Mouse (Mus musculus) erythroblast, embryonic 14.5 days (primary cell): ENCODE results near the gene Cyb5r4. TPM values are rescaled to one million over a fixed set of nuclear protein-coding genes. Genes with fewer than 3 reads are reported as not detected.

ENCODE experiments used
- H3K27me3 ChIP-seq: 2 replicates; pipeline ENCODE4 v1.6.1; 2012; ENCODE audit warnings: inconsistent platforms; ENCODE audit not compliant: control insufficient read depth
- H3K36me3 ChIP-seq: 2 replicates; pipeline ENCODE4 v1.6.1; 2012; ENCODE audit warnings: mild to moderate bottlenecking, inconsistent platforms; ENCODE audit not compliant: control insufficient read depth
- H3K4me1 ChIP-seq: 2 replicates; pipeline ENCODE4 v1.6.1; 2012; ENCODE audit warnings: inconsistent platforms; ENCODE audit not compliant: control insufficient read depth
- H3K4me3 ChIP-seq: replicated peaks from 2 replicates; pipeline ENCODE3; 2012; ENCODE audit warnings: moderate library complexity, mild to moderate bottlenecking, inconsistent platforms
- H3K9me3 ChIP-seq: 2 replicates; pipeline ENCODE4 v1.6.1; 2012; ENCODE audit warnings: low read length, inconsistent platforms, mixed read lengths; ENCODE audit not compliant: control insufficient read depth
- GATA1 ChIP-seq: IDR thresholded peaks from 2 replicates; pipeline ENCODE4 v1.6.1; 2012; ENCODE audit warnings: low read length, inconsistent platforms, mixed read lengths
- TAL1 ChIP-seq: IDR thresholded peaks from 3 replicates; pipeline ENCODE4 v1.6.1; 2012; ENCODE audit warnings: low read length, inconsistent platforms, mixed read lengths
- polyA plus RNA-seq: library from polyadenylated mRNA; stranded (reverse); fragments of >175 nt; gene quantifications from 2 replicates; pipeline ENCODE4 v1.2.3, GENCODE M21; 2012

Gene Cyb5r4
- polyA plus RNA-seq, 1 experiment = 0.74 TPM

- Histone ChIP-seq H3K27me3 (peaks cover 10% of the 10 kb centered on the region), H3K4me1 (no peaks in the 10 kb centered on the region), H3K36me3 (no peaks in the 10 kb centered on the region), H3K9me3 (no peaks in the 10 kb centered on the region), H3K4me3 (no peak overlapping the region)
- no peak for TF ChIP-seq GATA1
- no peak for TF ChIP-seq TAL1
These were observed 12.9 kb upstream of the Cyb5r4 start for GRCm38 (mm10) chr9:87008919-87009318.

- Histone ChIP-seq H3K27me3 (peaks cover 53% of the 10 kb centered on the region), H3K9me3 (peaks cover 6% of the 10 kb centered on the region; the same call in 1 of the 2 replicates), H3K4me3 (no peak within 1 kb of the TSS), H3K4me1 (no peaks in the 10 kb centered on the region), H3K36me3 (no peaks in the 10 kb centered on the region)
- no peak for TF ChIP-seq TAL1
- no peak for TF ChIP-seq GATA1
These were observed 6.4 kb upstream of the Cyb5r4 start, which contains the start of gene Ripply2 for GRCm38 (mm10) chr9:87015288-87015937. TSS of gene Ripply2 (plus strand) at chr9:87015537.

- H3K27me3 ChIP-seq = peaks cover 53% of the 10 kb centered on the region
- H3K36me3 ChIP-seq = no peaks in the 10 kb centered on the region
- H3K4me1 ChIP-seq = peaks cover 4% of the 10 kb centered on the region
- H3K4me3 ChIP-seq = no peak overlapping the region
- peaks cover 6% of the 10 kb centered on the region; the same call in 1 of the 2 replicates for H3K9me3 ChIP-seq
- TF ChIP-seq GATA1 (no peak), TAL1 (no peak)
These were observed 5.9 kb upstream of the Cyb5r4 start for GRCm38 (mm10) chr9:87015938-87016294.

GRCm38 (mm10) chr9:87025764-87026163 is 4.0 kb downstream of the Cyb5r4 start:
- Histone ChIP-seq H3K4me3 (no peak overlapping the region), H3K36me3 (peaks cover 4% of the 10 kb centered on the region)

GRCm38 (mm10) chr9:87027423-87028084 is 5.7 kb downstream of the Cyb5r4 start:
- Histone ChIP-seq H3K36me3 (peaks cover 8% of the 10 kb centered on the region), H3K4me3 (no peak overlapping the region), H3K4me1 (peaks cover 7% of the 10 kb centered on the region), H3K9me3 (no peaks in the 10 kb centered on the region), H3K27me3 (no peaks in the 10 kb centered on the region)
- TF ChIP-seq TAL1 = no peak

More at GRCm38 (mm10) chr9:87025764-87026163, 4.0 kb downstream of the Cyb5r4 start:
- TF ChIP-seq GATA1 (no peak), TAL1 (no peak)
- peaks cover 20% of the 10 kb centered on the region for H3K4me1 ChIP-seq
- no peaks in the 10 kb centered on the region for H3K9me3 ChIP-seq
- H3K27me3 ChIP-seq = no peaks in the 10 kb centered on the region

- Histone ChIP-seq H3K9me3 (no peaks in the 10 kb centered on the region), H3K4me1 (no peaks in the 10 kb centered on the region), H3K4me3 (no peak overlapping the region), H3K36me3 (peaks cover 19% of the 10 kb centered on the region), H3K27me3 (no peaks in the 10 kb centered on the region)
- no peak for TF ChIP-seq TAL1
- TF ChIP-seq GATA1 = no peak
These were observed 10.4 kb downstream of the Cyb5r4 start for GRCm38 (mm10) chr9:87032196-87032595.

- Histone ChIP-seq H3K36me3 (peaks cover 14% of the 10 kb centered on the region), H3K9me3 (no peaks in the 10 kb centered on the region), H3K27me3 (no peaks in the 10 kb centered on the region), H3K4me3 (no peak overlapping the region), H3K4me1 (no peaks in the 10 kb centered on the region)
- TF ChIP-seq TAL1 = no peak
- TF ChIP-seq GATA1 = no peak
These were observed 13.2 kb downstream of the Cyb5r4 start for GRCm38 (mm10) chr9:87034831-87035580.

- Histone ChIP-seq H3K36me3 (peaks cover 10% of the 10 kb centered on the region), H3K9me3 (no peaks in the 10 kb centered on the region), H3K27me3 (no peaks in the 10 kb centered on the region), H3K4me3 (no peak overlapping the region), H3K4me1 (no peaks in the 10 kb centered on the region)
- TF ChIP-seq GATA1 = no peak
These were observed 27.6 kb downstream of the Cyb5r4 start for GRCm38 (mm10) chr9:87049425-87049824.
